Mouse (Mus musculus) urinary bladder, postnatal 14 days (tissue): ENCODE data around the gene Phactr3.
"Not testable (repeated sequence)": the region's sequence is repeated elsewhere in the genome, so short reads cannot be mapped to it uniquely, and the experiment has no call there.

Experiments used
- DNase-seq: peaks from one replicate; pipeline ENCODE4 v3.0.0; 2021; ENCODE audit warnings: low spot score

Phactr3 gene

GRCm38 (mm10) chr2:178118801-178119560 is at the start of gene Phactr3:
Gene Phactr3 (plus strand): TSS chr2:178118975.
- DNase-seq = no peak

DNA sequence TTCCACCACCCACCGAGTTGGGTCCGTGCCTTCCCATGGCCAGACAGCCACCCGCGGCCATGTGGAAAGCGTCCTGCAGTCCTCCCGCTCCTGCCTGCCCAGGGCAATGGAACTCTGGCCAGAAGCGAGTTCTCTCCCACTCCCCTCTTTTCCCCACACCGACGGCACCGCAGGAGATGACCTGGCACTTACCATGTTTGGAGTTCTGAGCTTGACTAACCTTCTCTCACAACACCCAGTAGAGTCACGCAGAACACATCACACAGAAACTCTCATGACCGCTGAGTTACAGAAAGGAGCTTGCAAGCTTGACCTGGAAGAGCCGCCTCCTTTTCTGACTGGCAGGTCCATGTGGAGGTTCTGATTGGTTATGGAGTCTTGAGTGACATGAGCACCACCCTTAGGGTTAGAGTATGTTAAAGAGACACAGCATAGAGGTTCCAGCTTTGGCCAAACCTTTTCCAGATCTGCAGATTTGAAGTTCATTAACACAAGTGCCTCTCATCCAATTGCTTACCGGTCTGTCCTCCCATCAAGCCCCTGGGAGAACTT is 40.5 kb upstream of the Phactr3 start, which contains the start of gene Zfp931:
Gene Zfp931, minus strand, starts transcription at position 311 of the 552 bp plus-strand sequence.
- DNase-seq = not testable (repeated sequence)

GRCm38 (mm10) chr2:178089586-178089985 is 29.2 kb upstream of the Phactr3 start:
- DNase-seq = no peak

DNA sequence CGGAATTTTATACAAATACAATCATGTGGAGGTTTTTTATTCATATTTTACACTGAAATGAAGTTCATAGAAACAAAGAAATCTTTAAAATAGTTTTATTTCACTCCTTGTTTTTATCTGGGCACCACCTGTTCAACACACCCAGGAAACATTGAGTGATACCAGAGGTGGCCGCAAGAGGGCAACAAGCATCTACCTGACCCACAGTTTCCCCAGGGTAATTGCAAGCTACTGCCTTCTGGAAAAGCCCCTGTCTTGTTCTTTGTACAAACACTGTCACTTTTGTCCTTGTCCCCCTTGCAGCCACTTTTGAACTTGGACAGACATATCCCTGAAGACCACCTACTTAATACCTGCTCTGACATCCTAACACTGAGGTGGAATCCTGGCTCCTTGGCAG is 20.8 kb upstream of the Phactr3 start:
- DNase-seq = peak; percentile 29

- DNase-seq = peak; percentile 28
Observed at GRCm38 (mm10) chr2:178101957-178102356, 16.8 kb upstream of the Phactr3 start.

- DNase-seq = peak; percentile 19
Observed at GRCm38 (mm10) chr2:178117946-178118345, 829 bp upstream of the Phactr3 start.

DNA sequence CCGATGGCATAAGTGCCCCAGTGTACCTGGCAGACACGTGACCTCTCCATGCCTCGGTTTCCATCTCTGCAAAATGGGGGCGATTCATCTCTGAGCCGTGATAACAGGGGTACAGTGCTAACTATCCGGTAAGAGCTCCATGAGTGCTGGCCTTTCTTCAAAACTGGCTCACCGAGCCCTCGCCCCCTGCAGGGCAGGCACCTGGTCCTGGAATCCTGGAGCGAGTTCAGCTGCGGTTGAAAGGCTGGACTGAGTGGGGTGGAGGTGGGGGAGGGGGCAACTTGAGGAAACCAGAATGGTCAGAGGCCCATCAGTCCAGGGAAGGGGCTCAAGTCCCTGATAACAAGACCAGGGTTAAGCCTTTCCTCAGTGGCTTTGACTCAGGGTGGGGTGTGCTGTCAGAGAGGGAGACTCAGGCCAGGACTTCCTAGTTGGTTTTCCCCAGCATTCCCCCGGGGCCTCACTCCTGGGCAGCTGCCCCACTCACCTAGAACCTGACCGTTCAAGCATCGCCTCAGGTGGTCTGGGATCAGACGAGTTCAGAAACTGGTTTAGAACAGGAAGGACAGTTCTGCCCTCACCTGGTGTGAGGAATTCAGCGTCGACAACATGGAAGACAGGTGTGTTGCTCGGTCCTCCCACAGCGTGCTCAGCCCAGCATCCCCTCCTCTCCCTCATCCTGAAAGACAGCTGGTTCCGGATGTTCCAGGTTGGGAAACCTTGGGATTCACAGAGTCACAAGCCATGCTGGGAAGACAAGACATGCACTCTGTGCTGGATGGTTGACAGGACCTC is 983 bp downstream of the Phactr3 start:
- no peak for DNase-seq

DNA sequence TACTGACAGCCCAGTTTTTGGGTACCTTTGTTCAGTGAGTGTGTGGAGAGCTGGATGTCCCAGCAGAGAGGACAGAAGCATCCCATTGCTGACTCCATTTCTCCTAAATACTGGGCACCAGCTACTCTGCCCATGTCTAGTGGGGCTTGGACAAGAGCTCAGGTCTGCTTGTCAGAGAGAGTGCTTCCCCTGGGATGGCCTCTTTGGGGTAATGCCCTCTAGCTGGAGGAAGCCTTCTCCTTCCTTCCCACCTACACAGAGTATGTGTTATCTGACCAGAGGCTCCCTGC is 1.5 kb downstream of the Phactr3 start:
- DNase-seq = no peak

DNA sequence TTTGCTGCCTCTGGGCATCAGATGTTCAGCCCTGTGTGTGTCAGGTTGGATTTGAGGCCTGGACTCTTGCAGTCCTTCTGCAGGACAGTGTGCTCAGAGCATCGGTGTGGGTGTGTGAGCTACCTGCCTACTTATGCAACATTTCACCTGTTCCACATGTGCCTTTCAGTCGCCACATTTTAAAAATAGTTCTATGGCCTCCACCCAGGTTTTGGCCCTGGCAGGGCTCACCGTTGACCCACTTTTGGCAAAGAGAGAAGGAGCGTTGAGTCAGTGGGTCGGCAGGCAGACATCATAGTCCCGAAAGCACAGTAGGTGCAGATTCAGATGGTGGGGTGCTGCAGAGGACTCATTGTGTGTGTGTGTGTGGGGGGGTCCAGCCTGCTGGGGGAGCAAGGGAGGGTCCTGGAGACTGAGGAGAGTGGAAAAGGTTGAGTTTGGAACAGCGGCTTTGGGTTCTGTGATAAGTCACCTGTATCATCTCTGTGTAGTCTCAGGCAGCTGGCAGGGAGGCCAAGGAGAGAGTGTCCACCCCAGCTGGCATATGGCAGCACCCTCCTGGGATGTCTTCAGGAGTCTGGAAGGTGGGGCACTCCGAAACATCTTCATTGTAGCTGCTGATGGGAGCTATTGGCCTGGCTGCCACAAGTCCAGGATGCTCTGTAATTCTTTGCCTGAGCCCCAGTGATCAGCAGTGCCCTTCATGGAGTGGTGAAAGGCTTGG is 2.0 kb downstream of the Phactr3 start:
- no peak for DNase-seq

DNA sequence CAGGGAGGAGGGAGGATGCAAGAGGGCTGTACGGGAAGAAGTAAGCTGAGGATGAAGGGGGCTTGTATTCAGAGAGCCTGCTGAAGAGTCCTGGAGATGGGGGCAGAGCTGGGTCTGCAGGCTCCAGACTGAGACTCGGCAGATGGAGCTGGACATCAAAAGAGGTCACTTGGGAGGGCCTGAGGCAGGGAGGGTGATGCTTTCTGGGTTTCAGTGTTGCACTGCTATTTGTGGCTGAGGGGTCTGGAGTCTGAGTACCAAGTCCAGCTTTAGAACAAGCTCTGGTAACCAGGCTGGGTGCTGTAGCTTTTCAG is 2.6 kb downstream of the Phactr3 start:
- DNase-seq = no peak

DNA sequence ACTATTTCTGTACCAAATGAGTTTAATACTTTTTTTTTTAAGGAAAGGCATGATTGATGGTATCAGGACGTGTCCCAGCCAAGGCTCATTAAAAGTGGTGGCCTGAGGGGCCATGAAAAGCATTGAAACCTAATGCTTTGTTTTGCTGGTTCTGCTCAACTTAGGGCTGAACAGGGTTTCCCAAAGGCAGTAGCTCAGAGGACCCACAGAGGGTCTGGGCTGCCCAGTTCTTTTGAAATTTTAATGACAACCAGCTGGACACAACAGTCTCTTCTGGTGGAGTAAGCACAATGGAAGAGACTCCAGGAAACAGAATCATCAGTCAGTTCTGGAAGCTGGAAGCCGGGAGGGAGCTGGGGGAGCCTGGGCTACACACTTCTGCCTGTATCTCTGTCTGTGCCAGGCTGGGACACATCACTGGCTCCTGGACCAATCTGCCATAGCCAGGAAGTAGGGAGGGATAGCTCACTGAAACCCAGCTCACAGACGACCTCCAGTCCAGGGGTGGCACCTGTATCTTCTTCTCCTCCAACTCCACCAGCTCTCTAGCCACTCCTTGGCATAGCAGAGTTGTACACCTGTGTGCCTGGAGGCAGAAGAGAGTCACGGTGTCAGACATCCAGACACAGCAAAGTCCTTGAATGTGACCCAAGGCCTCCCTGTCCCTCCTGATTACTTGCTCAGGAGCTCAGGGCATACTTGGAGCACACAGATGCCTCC is 3.3 kb downstream of the Phactr3 start:
- no peak for DNase-seq

- no peak for DNase-seq
Observed at GRCm38 (mm10) chr2:178123466-178123865, 4.7 kb downstream of the Phactr3 start.

GRCm38 (mm10) chr2:178125427-178125826 is 6.7 kb downstream of the Phactr3 start:
- no peak for DNase-seq

DNA sequence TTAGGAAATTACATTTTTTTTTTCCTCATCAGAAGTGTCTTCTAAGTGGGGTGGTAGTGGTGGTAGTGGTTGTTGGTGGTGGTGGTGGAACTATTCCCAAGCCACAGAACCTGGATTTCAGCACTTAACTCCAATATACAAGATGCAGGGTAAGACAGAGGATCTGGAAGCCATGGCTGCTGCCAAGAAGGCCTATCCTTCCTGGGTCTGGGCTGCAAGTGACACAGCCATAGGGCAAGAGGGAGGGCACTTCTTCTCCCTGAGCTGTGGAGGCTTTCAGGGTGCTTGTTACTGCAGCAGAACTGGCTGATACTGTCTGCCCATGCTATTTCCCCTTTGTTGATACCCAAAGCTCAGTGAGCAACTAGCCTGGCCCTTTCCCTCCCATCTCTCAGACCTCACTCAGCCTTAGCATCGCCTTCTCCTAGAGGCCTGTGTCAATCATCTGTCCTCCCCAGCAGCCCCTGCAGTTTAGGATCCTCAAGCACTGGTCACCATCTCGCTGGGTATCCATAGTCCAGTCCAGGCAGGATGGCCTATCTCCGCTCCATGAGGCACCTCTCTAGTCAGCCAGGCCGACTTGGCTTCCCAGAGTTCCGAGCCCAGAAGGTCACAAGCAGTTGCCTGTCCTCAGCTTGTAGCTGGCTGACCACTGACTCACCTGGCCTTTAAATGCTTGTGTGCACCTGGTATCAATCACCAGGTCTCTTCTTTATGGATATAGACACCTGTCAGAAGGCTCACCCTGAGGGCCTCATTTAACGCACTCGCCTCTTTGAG is 7.5 kb downstream of the Phactr3 start:
- DNase-seq = no peak

DNA sequence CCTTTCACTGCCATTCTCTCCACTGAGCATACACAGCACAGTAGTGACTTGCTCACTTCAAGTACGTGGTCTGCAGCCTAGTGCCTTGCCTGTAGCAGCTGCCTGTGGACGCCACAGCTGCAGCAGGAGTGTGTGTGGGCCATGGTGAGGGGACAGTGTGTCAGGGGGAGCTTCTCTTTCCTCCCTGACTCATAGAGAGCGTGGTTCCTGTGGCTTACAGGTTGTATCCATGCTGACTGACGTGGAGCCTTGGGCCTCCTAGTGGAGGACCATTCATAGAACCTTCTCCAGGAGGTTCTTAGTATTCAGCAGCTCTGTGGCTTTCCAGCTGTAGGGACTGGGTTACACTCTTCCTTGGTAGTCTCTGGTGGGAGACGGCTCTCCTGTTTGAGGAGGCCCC is 9.8 kb downstream of the Phactr3 start:
- no peak for DNase-seq

DNA sequence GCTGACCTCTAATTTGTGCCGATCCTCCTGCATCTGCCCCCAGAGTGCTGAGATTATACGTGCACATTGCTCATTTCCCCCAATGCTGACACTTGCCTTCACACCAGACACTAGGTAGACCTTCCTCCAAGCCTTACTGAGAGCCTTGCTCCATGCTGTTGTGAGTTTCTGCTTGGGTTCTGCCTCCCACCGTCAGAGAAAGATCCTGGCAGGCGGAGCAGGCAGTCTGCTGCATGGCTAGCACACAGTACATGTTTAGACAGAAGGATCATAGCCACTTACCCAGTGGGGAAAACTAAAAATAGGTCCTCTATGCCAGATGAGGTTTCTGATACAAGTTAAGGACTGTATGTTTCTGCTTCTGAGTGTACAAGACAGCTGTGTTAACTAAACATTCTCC is 10.4 kb downstream of the Phactr3 start:
- DNase-seq = no peak

- no peak for DNase-seq
Observed at GRCm38 (mm10) chr2:178129676-178130075, 10.9 kb downstream of the Phactr3 start.

GRCm38 (mm10) chr2:178130536-178130935 is 11.8 kb downstream of the Phactr3 start:
- no peak for DNase-seq

DNA sequence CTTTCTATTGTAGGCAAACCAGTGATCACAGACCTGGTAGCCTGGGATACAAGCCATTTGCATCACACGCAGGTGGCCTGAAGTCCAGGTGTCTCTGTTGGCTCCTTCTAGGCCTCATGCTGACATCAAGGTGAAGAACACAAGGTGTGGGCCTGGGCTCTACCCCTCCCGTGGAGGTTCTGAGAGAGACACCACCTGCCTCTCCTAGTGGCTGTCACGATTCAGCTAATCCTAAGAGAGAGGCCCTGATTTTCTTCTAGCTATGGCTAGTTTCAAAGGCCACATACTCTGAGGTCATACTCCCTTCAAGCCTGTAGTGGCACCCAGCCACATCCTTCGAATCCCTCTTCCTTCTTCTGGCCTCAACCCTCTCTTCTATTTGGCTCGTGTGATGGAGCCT is 12.2 kb downstream of the Phactr3 start:
- DNase-seq = no peak

- DNase-seq = no peak
Observed at GRCm38 (mm10) chr2:178131606-178132365, 13.0 kb downstream of the Phactr3 start.
